ENCODE assay signal across 17 mouse cellular contexts in the genomic region with DNA sequence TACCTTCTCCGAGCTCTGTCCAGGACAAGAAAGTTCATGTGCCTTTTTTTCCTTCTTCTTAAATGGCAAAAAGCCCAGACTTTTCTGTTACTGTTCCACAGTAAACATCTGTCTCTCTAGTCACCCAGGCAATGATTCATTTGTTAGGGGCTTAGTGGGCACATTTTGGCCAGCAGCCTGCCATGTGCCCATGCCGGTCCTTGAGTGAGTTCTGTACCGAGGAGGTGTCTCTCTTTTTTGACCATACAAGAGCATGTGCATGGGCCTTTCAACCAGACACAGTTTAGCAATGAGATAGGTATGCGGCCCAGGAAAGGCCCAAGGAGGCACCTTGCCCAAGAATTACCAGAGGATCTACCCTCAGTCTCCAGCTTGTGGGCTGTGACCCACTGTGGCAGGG.
A peak's percentile ranks its signal among the peaks of the same experiment; 100 is the strongest.
DNase-seq lines count a peak whose midpoint lies in the region.
"Had no signal": no experiment of that assay in that cellular context is flagged by ENCODE, and none has a peak within 500 bp of the region (broad histone marks: within the 10 kb centered on the region; RNA-seq: fewer than 3 reads in every experiment).

No protein-coding gene starts in this region.

- H3K4me1 ChIP-seq in embryonic facial prominence, embryonic 10.5 days = no peaks in the 10 kb centered on the region
- H3K4me1 ChIP-seq: midbrain, embryonic 15.5 days had no signal

- H3K4me3 ChIP-seq in embryonic facial prominence, embryonic 10.5 days = no peak overlapping the region
- H3K4me3 ChIP-seq: erythroblast, embryonic 14.5 days; midbrain, embryonic 15.5 days had no signal

- WGBS in embryonic facial prominence, embryonic 10.5 days = 90% methylated on average over 4 of the region's 4 CpGs

- no peaks in the 10 kb centered on the region for H3K9me3 ChIP-seq in embryonic facial prominence, embryonic 10.5 days
- H3K9me3 ChIP-seq: midbrain, embryonic 15.5 days had no signal

- H3K27me3 ChIP-seq in embryonic facial prominence, embryonic 10.5 days (replicated peaks; ENCODE audit: low read depth, poor library complexity, severe bottlenecking) = no peaks in the 10 kb centered on the region
- H3K27me3 ChIP-seq: midbrain, embryonic 15.5 days had no signal

- DNase-seq in adrenal gland, adult 2 months = peak; percentile 13
- no peak for DNase-seq in adrenal gland, postnatal 25 days
- peak; percentile 18 for DNase-seq in layer of hippocampus, adult 9-11 months
- DNase-seq in layer of hippocampus, adult 18-20 months (ENCODE audit: low spot score in 2 of 2) = no peak
- DNase-seq in urinary bladder, postnatal 14 days (ENCODE audit: low spot score) = peak; percentile 3
- DNase-seq in urinary bladder, postnatal 36 days (ENCODE audit: low spot score in 2 of 2) = no peak
- no peak for DNase-seq in B cell, adult 2 months
- no peak for DNase-seq in embryonic facial prominence, embryonic 10.5 days (ENCODE audit: low spot score)
- DNase-seq: cerebellum, adult 11-12 months; gastrocnemius, postnatal 36 days; heart, postnatal 4 days; kidney, adult 8-10 months; kidney, postnatal 36 days; lung, adult 18-20 months; spleen, adult 18-20 months had no signal

- H3K27ac ChIP-seq in embryonic facial prominence, embryonic 10.5 days (replicated peaks) = no peak overlapping the region
- H3K27ac ChIP-seq: midbrain, embryonic 15.5 days had no signal

- no peaks in the 10 kb centered on the region for H3K36me3 ChIP-seq in embryonic facial prominence, embryonic 10.5 days (replicated peaks)
- H3K36me3 ChIP-seq: midbrain, embryonic 15.5 days had no signal

Comparison
In these comparisons a context has a peak if more than half of its experiments do, and no peak if none do; other contexts are left out.
1. DNase-seq: peak in adrenal gland, adult 2 months (single experiment), layer of hippocampus, adult 9-11 months (single experiment) and urinary bladder, postnatal 14 days (single experiment); none in adrenal gland, postnatal 25 days (single experiment), layer of hippocampus, adult 18-20 months (0 of 2), urinary bladder, postnatal 36 days (0 of 2), B cell, adult 2 months (0 of 2) and embryonic facial prominence, embryonic 10.5 days (single experiment).